In genomic region chr7:35392935-35393334, GRCm38 (mm10) we compare ENCODE assay signal across 9 mouse cellular contexts. TPM values are rescaled to one million over a fixed set of nuclear protein-coding genes. Genes with fewer than 3 reads are reported as not detected.
DNase-seq lines count a peak whose midpoint lies in the region; TF ChIP-seq lines count a peak whose summit lies in the region.
"Had no signal": no experiment of that assay in that cellular context is flagged by ENCODE, and none has a peak within 500 bp of the region (broad histone marks: within the 10 kb centered on the region; RNA-seq: fewer than 3 reads in every experiment).

No protein-coding gene starts in this region.

- peak; percentile 75 for TF ChIP-seq CTCF in layer of hippocampus, adult 2 months (conservative IDR thresholded peaks at IDR 0.05)

- no peak overlapping the region for H3K27ac ChIP-seq in layer of hippocampus, adult 2 months

- peak; percentile 24 for DNase-seq in adrenal gland, adult 18-20 months (ENCODE audit: low spot score in 2 of 2)
- DNase-seq in adrenal gland, postnatal 14 days: no peak
- peak in 1 of 2 experiments; percentile 27 for DNase-seq in layer of hippocampus, adult 2 months (ENCODE audit: low spot score in 2 of 2)
- no peak for DNase-seq in layer of hippocampus, adult 9-11 months
- DNase-seq in c-Kit-negative CD71-positive TER-119-positive erythroid progenitor cells, embryonic 14.5 days (ENCODE audit: low read depth, low spot score): peak; percentile 26
- DNase-seq in lung, postnatal 10 days: peak; percentile 45
- DNase-seq in right cerebral cortex, adult 18-20 months: no peak
- DNase-seq in frontal cortex, postnatal 14 days (ENCODE audit: low spot score in 2 of 2): no peak
- DNase-seq: thymus, adult 2 months had no signal

- no peak overlapping the region for H3K4me3 ChIP-seq in layer of hippocampus, adult 2 months

RNA-seq across cellular contexts. Expression of gene Faap24, which starts 3.7 kb away (rescaled TPM):
- total RNA-seq in adrenal gland, adult 18-20 months (2021): 1 to 10 TPM; 5.2 to 6.9 TPM
- total RNA-seq in adrenal gland, postnatal 14 days (2021): 5.6 and 8.4 TPM in 2 replicates
- 1 to 10 TPM; 5.6 to 6.1 TPM for total RNA-seq in layer of hippocampus, adult 2 months (2021)

RNA-seq across cellular contexts. Expression of gene Cep89, which starts 3.9 kb away (rescaled TPM):
- 10 to 100 TPM; 11.9 to 16.0 TPM for total RNA-seq in adrenal gland, adult 18-20 months (2021)
- 16.9 and 18.4 TPM in 2 replicates for total RNA-seq in adrenal gland, postnatal 14 days (2021)
- total RNA-seq in layer of hippocampus, adult 2 months (2021): 10 to 100 TPM; 18.6 to 22.1 TPM

RNA-seq across cellular contexts. Expression of gene Slc7a9, which starts 55.7 kb away (rescaled TPM):
- not detected for total RNA-seq in adrenal gland, adult 18-20 months (2021)
- total RNA-seq in adrenal gland, postnatal 14 days (2021): not detected in 2 replicates
- not detected for total RNA-seq in layer of hippocampus, adult 2 months (2021)

RNA-seq across cellular contexts. Expression of gene Rhpn2, which starts 59.0 kb away (rescaled TPM):
- total RNA-seq in adrenal gland, adult 18-20 months (2021): 1 to 10 TPM; 1.7 to 2.4 TPM
- 2.8 and 4.7 TPM in 2 replicates for total RNA-seq in adrenal gland, postnatal 14 days (2021)
- 1 to 10 TPM; 4.3 to 5.9 TPM for total RNA-seq in layer of hippocampus, adult 2 months (2021)

Comparison
In these comparisons a context has a peak if more than half of its experiments do, and no peak if none do; other contexts are left out.
1. DNase-seq: peak in adrenal gland, adult 18-20 months (2 of 2), c-Kit-negative CD71-positive TER-119-positive erythroid progenitor cells, embryonic 14.5 days (single experiment) and lung, postnatal 10 days (single experiment); none in adrenal gland, postnatal 14 days (single experiment), layer of hippocampus, adult 9-11 months (single experiment), right cerebral cortex, adult 18-20 months (single experiment) and frontal cortex, postnatal 14 days (0 of 2).